Mouse (Mus musculus): ENCODE measurements around the gene Gtf2e1. TPM values are rescaled to one million over a fixed set of nuclear protein-coding genes. Genes with fewer than 3 reads are reported as not detected.

Gene Gtf2e1
- total RNA-seq, 2 experiments from 2014 or later, result 18.1 to 19.8 TPM

DNA sequence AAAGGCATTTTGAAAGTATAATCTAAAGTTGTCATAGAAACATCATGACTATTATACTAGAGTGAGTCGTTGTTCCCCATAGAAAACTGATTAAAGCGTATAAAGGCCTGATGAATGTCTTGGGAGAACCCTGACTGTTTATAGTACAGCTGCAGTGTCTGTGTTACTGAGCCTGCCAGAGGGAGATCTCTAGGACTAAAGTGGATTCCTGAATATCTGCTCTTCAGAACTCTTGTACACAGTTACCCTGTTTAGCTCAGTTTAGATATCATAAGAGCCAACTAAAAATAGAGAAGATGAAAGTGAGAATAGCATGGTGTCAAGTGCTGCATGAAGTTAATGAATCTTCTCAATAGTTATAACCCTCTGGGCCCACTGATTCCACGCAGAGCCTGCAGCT, 10.7 kb upstream of the Gtf2e1 start:
- DNase-seq (ENCODE audit: low spot score in 2 of 2), result no peak

DNA sequence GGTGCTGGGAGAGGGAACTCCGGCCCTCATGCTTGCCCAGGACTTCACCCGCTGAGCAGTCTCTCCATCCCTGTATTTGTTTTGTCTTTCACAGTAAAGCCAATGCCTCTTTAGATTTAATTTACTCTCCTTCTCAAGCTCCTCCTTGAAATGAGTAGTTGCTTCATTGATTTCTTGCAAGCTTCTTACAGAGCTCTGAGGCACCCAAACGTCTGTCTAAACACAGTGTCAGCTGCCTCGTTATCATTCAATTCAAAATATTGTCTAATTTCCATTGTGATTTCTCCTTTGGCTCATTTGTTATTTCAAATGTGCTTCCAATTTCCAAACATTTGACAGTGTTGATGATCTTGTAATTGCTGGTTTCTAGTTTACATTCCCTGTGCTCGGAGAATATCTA, 6.7 kb upstream of the Gtf2e1 start:
- no peak for DNase-seq (ENCODE audit: low spot score in 2 of 2)

DNA sequence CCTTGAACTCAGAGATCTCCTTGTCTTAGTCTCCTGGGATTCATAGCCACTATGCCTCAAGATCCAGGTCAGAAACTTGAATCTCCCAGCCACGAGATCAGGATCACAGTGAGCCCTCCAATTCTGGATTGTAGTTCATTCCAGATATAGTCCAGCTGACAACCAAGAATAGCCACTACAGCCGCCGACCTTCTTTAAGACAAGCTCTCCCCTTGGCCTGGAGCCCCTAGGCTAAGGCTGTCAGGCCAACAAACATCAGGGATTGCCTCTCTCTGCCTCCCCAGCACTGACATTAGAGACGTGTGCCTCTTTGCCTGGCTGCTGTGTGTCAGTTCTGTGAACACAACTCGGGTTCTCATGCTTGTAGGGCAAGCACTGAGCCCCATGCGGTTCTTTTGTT, 1.2 kb upstream of the Gtf2e1 start:
- DNase-seq (ENCODE audit: low spot score in 2 of 2), result no peak

DNA sequence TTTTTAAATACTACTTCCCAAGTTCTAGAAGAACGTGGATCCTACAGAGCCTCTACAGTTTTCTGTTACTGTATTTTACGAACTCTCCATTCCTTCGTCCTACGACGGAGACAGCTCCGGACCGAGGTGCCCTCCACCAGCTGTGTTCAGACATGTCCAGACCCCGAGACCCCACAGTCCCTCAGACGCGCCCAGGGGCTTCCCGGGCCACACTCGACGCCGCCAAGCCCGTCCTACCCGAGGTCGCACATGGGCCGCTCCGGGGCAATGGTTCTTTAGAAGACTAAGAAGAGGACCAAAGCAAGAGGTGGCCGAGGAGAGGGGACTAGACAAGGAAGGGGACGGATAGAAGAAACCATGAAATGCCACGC, 364 bp downstream of the Gtf2e1 start:
- DNase-seq (ENCODE audit: low spot score in 2 of 2), result no peak

DNA sequence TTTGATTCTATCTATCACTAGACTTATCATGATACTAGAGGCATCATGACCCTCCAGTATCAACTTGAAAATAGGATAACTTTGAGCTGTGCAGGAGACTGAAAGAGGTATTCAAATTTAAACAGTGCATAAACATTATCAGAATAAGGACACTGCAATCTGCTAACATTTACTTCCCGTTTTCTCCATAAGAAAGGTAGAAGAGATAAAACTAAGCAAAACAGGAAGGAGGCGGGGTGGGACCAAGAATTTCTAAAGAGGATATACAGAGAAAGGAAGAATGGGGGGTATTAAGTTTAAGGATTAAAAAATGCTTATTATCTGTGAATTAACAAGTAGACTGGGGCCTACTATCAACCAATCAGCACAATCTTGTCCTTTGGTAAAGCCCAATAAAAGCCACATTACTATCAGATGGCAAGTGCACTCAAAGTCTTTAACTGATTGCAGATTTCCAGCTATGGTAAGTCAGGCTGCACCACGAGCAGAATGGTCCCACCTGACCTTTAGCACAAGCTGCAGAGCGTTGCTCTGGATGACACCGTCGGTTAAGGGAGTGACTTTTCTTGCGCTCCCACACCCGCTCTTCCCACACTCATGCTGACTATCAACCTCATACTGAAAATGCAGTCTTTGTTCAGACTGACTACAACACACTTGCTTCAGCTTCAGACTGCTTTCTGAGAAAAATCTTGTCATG, 6.1 kb downstream of the Gtf2e1 start:
- no peak for DNase-seq (ENCODE audit: low spot score in 2 of 2)

DNA sequence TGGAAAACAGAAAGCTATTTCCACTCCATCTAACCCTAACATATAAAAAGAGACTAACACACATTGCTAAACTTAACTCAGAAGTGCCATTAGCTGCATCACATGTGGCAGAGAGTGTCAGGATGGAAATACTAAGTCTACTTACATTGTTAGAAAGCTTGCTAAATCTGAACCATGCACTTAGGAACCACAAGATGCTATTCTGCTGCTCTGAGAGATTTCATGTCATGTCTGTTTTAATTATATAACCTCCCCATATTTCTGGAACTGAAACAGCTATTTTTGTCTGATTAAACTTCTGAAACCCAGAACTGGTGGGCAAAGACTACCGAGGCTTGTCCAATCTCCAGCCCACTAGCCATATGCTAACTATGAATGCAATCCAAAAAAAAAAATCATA, 7.5 kb downstream of the Gtf2e1 start:
- no peak for DNase-seq (ENCODE audit: low spot score in 2 of 2)

DNA sequence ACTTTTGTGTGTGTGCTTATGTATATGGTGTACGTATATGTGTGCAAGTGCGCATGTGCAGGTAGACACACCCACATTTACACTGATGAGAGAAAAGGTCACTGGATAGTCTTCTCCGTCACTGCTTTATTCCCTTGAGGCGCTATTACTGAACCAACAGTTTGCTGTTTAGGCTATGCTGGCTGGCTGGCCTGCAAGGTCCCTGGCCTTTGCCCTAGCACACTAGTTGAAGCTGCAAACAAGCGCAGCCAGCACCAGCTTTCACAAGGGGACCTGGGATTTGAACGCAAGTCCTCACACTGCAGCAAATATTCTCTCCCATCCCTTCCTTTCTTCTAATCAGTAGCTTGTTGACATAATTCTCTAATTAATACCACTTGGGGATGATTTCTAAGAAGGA, 9.4 kb downstream of the Gtf2e1 start:
- no peak for DNase-seq (ENCODE audit: low spot score in 2 of 2)

DNA sequence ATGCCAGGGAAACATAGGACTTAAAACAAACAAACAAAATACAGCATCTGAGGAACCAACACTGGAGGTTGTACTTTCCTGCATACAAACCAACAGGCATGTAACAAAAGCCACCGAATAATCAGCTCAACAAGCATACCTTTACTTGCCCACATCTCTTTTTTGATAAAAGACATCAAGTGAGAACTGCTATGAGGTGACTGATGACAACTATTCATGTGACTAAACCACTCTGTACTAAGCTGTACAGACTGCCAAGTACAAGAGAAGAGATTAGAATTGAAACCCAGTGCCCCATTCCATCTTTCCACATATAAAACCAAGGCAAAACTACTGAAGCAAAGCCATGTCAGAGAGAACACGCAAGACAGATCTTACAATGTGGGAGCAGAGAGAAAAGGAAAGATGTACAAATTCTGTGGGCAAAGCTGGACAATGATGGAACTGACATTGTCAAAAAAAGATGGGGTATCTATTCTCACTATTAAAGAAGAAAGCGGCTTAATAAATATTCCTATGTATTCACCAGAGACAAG, 12.8 kb downstream of the Gtf2e1 start:
- no peak for DNase-seq (ENCODE audit: low spot score in 2 of 2)

DNA sequence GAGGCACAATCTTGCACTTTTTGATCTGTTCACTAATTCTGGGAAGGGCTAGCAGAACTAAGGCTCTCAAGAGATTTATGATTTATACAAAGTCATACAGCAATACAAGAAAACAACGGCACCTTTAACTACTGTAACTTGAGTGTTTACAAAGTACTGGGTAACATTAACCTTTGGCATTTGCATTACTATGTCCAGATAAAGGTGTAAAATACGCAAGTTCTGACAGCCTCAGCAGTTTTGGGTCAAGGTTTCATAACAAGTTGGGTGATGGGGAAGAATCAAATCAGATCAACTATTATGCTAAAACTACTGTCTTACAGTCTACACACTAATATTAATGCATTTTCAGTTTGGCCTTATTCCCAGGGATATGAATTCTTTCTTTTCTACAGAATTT, 14.5 kb downstream of the Gtf2e1 start:
- DNase-seq (ENCODE audit: low spot score in 2 of 2), result no peak

DNA sequence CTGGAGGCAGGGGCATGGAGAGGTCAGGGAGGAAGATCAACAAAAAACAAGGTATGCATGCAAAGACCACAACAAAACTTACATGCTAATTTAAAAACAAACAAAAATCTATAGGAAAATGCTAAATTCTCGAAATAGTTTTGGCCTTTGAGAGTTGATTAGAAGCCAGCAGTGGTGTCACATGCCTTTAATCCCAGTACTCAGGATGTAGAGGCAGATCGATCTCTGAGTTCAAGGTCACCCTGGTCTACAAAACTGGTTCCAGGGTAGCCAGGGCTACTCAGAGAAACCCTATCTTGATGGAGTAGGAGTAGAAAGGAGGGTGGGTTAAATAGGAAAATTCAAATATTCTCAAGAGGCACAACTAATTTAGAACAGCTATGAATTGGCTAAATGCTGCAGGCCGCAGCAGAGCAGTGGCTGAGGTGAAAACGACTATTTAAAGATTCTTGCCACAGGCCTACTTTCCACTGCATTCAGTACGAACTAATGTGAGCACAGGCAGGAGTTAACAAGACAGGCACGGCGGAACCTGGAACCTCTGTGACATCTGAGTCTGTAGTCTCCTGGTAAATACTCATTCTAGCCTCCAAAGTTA, 17.4 kb downstream of the Gtf2e1 start:
- no peak for DNase-seq (ENCODE audit: low spot score in 2 of 2)

DNA sequence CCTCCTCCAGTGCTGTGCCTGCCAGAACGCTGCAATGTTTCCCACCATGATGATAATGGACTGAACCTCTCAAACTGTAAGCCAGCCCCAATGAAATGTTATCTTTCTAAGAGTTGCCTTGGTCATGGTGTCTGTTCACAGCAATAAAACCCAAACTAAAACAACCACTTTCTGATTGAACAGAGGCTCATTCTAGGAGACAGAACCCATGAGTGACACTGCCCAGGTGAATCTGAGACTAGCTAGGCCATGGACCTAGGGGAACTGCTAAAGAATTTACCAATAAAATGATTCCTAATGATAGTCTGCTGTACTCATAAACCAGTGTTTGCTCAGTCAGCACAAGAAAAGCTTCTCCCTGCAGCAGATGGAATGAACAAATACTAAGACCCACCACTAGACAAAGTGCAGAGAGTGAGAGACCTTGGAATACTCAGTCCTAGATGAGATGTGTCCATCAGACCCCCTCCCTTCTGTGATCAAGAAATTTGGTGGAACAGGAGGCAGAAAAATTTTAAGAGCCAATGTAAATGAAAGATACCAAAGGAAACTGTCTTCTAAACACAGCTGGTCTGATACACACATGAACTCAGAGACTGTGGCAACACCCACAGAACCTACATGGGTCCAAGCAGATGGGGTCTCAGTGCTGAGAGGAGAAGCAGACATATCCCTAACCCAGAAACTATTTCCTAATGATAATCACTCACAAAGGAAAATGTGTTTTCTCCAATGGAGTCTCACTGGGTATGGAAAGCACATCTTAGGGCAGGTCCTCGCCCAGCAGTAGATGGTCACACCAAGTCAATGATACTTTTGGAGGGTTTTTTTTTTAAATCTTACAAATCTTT, 19.2 kb downstream of the Gtf2e1 start:
- no peak for DNase-seq (ENCODE audit: low spot score in 2 of 2)

DNA sequence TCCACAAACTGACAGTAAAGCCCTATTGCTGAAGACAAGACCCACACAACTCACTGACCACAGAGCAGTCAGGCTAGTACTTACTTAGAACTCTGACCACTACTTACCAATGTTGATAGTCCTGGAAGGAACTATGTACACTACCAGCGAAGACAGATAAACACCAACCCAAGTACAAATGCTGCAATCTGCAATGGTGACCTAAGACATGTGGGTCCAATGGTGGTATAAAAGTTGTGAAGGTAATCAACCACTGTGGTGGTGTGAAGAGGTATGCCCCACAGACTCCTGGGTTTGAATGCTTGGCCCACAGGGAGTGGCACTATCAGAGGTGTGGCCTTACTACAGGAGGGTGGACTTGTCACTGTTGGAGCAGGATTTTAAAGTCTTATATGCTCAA, 19.9 kb downstream of the Gtf2e1 start:
- DNase-seq (ENCODE audit: low spot score in 2 of 2), result no peak

DNA sequence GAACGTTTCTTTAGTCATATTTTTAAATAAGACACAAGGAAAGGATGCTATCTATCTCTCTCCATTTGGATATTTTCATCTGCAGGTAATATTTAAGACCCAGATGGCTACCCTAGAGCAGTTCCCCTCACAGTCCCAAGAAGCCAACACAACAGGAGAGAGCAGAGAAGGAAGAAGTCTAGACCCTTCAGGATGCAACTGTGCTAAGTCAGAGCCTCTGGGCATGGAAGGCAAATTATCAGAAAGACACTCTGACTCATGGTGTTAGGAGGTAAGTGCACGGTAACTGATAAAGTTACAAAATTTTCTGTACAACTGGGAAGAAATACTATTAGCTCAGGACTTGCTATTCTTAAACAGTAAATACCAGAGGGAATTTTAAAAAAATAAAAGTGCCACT, 20.9 kb downstream of the Gtf2e1 start:
- DNase-seq (ENCODE audit: low spot score in 2 of 2), result no peak

DNA sequence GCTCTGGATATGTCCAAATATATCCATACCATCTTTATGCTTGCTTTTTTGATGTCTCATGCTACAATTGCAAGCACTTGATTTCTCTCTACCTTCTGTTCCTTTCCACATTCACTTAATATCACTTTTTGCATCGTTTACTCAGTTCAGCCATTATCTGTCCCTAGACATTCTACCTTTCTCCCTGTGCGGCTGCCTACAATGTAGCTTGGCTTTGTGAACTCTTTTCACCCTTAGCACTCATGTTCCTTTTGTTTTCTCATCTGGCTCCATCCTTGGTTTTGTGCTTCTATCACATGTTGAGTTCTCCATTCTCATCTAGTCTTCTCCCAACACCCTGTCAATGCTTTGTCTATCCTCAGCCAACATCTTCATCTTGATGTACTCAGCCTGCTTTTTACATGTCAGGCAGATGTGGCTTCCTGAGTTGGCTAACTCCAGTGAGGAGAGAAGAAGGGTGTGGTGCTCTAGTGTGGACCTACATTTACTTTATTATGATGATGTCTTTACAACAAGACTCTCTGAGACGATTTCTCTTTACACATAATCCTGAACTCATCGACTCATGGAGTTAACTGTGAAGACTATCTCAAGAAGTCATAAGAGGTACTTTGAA, 21.9 kb downstream of the Gtf2e1 start:
- no peak for DNase-seq (ENCODE audit: low spot score in 2 of 2)

DNA sequence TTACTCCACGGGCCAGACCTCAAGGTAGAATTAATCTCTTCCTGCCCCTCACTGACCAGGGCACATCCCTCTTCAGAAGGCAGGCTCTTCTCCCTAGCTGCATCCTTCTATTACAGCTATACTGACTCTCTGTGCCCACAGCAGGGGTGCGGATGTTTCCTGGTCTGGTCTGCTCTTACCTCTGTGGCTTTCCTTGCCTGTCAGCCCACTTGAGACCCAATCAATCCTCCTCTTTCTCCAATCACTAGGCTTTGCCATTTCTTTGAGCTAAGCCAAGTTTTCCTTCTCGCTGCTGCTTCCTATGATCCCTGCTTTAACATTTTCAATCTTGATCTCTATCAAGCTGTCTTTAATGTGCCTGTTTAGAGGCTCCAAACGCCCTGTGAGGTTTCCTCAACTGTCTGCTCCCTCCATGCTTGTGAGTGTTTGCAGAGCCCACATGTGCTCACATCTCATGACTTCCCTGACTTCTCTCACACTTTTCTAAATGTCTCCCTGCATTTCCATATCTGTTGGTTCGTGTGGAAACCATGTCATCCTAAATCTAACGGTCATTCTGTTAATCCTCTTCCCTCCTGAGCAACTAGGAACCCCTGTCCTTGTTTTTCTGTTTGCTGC, 23.1 kb downstream of the Gtf2e1 start:
- no peak for DNase-seq (ENCODE audit: low spot score in 2 of 2)

DNA sequence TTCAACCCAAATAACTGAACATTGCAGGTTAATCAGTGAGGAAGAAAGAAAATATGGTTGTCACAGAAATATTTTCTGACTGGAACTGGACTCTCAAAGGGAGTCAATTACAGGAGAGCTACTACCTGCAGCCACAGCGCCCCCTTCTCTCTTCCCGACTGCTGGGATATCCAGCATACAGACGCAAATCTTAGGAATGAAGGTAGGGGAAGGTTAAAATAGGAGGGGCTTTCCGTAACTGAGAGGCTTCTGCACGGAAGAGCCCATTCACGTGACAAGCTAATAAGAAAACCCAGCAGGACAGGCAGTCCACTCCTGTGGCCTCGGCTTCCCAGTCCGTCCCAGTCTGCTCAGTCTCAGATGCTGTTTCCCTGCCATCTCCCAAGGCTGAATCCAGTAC, 24.9 kb downstream of the Gtf2e1 start:
- no peak for DNase-seq (ENCODE audit: low spot score in 2 of 2)

DNA sequence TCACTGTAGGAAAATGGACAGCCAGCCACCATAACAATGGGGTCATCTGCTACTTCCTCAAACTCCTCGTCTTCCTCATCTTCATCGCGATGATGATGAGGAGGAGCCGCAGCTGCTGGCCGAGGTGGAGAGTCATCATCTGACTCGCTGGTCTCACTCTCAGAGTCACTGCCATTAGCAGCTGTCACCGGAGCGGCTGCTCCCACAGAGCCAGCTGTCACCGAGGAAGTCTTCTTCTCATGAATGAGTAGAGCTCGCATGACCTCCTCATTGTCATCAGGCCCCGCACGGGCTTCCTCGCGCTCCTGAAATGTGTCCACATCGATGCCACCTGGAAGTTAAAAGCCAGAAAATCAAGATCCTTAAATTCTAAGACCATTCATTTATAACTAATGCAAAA, 28.1 kb downstream of the Gtf2e1 start:
- DNase-seq (ENCODE audit: low spot score in 2 of 2), result no peak

DNA sequence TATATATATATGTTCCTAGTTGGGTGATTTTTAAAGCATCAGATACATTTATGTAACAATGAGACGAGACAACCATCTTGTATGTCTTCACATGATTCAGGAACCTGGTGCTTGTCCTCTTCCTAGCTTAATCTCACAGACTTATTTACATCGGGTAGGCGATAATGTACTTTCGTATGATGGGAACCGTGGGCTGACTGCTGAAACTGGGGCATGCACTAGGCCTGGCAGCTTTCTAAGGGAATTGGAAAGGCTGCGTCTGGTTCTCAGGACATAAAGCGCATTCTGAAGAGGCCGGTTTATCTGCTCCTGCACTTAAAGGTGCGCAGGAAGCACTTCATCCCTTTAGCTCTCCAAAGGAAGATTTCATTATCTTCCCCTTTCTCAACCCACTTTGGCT, 32.8 kb downstream of the Gtf2e1 start:
- DNase-seq (ENCODE audit: low spot score in 2 of 2), result no peak

DNA sequence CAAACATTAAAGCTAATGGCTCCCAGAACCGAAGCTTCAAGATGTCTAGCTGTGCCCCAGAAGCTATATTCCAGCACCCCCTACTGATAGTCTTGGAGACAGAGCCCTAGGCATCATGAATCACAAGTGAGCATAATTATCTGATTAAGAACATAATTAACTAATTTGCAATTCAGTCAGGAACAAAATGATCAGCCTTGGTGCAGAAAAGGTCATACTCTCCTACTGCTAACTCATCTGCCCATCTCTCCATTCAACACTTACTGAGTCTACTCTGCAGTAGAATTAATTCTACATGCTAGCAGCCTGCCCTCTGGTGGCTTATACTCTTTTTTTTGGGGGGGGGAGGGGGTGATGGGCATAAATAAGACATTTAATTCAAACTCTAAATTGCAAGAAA, 35.1 kb downstream of the Gtf2e1 start:
- peak in 1 of 2 experiments; percentile 36 for DNase-seq (ENCODE audit: low spot score in 2 of 2)

DNA sequence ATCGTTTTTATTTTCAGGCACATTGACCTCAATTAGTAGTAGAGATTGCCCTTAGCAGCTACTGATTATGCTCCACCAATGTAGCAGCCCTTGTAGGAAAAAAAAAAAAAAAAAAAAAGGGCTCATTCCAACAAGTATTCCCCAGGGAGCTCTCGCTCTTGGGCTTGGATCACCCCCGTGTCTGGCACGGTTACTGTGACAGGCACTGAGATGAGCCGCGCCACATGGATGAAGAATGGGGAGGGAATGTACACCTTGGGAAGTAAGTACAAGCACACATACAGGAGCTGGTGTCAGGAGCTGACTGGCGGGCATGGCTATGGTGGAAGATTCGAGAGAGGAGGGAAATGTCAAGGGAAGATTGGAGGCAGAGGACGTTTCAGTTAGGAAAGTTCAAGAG, 41.0 kb downstream of the Gtf2e1 start:
- DNase-seq (ENCODE audit: low spot score in 2 of 2), result no peak

DNA sequence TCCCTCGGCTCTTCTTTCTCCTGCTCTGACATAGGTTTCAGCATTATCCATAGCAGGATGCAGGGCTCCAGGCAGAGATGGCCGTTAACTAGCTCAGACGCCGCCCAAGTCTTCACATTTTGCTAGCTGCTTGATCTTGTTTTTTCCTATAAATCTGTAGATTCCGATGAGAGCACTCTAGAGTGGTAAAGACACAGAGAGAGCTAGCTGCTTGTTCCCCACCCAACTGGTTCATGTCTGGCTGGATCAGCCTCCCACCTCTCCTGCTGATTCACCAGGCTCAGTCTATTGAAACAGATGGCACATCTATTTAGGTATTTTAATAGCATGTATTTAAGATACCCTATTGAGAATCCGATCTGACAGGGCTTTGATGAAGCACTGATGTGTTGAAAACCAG, 44.6 kb downstream of the Gtf2e1 start:
- DNase-seq (ENCODE audit: low spot score in 2 of 2), result peak in 1 of 2 experiments; percentile 55
